Mouse (Mus musculus) midbrain, postnatal 0 days (tissue): ENCODE measurements at regions not wholly inside any gene's neighbourhood (a gene's known extent, or its start where the extent isn't known, plus 50 kb on each side); places are given as distances from the start of the nearest gene placed in this dataset.

Experiments used
- ATAC-seq: fragments of 200-750 bp; cut with Nextera tagmentation; 2 replicates; pipeline ENCODE4 v1.8.0; 2017; ENCODE audit warnings: moderate number of reproducible peaks, mild to moderate bottlenecking, moderate TSS enrichment, moderate library complexity; ENCODE audit not compliant: low FRiP score
- DNase-seq: peaks from one replicate; pipeline ENCODE4 v3.0.0-alpha.2; 2015; ENCODE audit warnings: low spot score
- H3K27ac ChIP-seq: fragments of 300-500 bp; sonication (generic); 2 replicates; pipeline ENCODE4 v1.5.1; 2014; ENCODE audit warnings: low read depth, mild to moderate bottlenecking, low read length, mixed read lengths
- H3K27me3 ChIP-seq: fragments of 300-500 bp; sonication (generic); 2 replicates; pipeline ENCODE4 v1.6.1; 2014; ENCODE audit warnings: low read length, control low read depth, mixed read lengths; ENCODE audit not compliant: insufficient read depth
- H3K36me3 ChIP-seq: fragments of 300-500 bp; sonication (generic); 2 replicates; pipeline ENCODE4 v1.6.1; 2014; ENCODE audit warnings: low read length, control low read depth, mixed read lengths; ENCODE audit not compliant: insufficient read depth
- H3K4me1 ChIP-seq: fragments of 300-500 bp; sonication (generic); 2 replicates; pipeline ENCODE4 v1.6.1; 2014; ENCODE audit warnings: mild to moderate bottlenecking, control low read depth, antibody characterized with exemption, low read length, mixed read lengths; ENCODE audit not compliant: insufficient read depth
- H3K4me2 ChIP-seq: fragments of 300-500 bp; sonication (generic); 2 replicates; pipeline ENCODE4 v1.6.1; 2014; ENCODE audit warnings: low read depth, mild to moderate bottlenecking, low read length, mixed read lengths; ENCODE audit not compliant: poor library complexity, severe bottlenecking
- H3K4me3 ChIP-seq: fragments of 300-500 bp; sonication (generic); 2 replicates; pipeline ENCODE4 v1.5.1; 2014; ENCODE audit warnings: low read depth, mild to moderate bottlenecking, low read length, moderate library complexity
- H3K9ac ChIP-seq: fragments of 300-500 bp; sonication (generic); replicated peaks from 2 replicates; pipeline ENCODE4 v1.6.1; 2014; ENCODE audit warnings: mild to moderate bottlenecking, low read length, moderate library complexity, mixed read lengths; ENCODE audit not compliant: poor library complexity, severe bottlenecking
- H3K9me3 ChIP-seq: fragments of 300-500 bp; sonication (generic); 2 replicates; pipeline ENCODE4 v1.6.1; 2016; ENCODE audit warnings: low read length, control low read depth
- CTCF ChIP-seq: IDR thresholded peaks from 2 replicates; pipeline ENCODE4 v1.5.1; 2016; ENCODE audit warnings: antibody characterized with exemption, mild to moderate bottlenecking
- WGBS: fragments of 180-500 bp; shearing (Covaris S2); extraction: QIAGEN DNeasy Blood & Tissue Kit; methylation state at CpG from one replicate; pipeline ENCODE4 v1.1.7; 2014; 5-methylcytosine and 5-hydroxymethylcytosine counted together

DNA sequence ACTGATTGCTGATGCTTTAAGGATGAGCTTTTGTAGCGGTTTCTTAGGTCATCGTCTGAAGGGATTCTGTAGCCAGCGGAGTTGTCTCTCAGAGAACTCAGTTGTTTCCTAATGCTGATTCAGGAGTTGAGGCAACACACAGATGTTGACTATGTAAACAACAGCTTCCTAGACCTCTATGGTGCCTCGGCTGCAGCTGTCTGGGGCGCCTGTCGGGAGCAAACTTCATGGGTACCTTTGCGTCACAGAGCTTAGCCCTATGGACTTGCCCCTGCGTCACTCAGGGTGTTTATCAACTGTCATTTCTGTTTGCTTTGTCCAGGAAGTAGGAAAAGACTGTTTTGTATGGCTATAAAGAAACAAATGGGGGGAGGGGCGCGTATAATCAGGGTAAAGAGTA, 120.5 kb upstream of the Slc35f3 start:
- Histone ChIP-seq H3K27ac (no peak overlapping the region), H3K36me3 (no peaks in the 10 kb centered on the region), H3K9me3 (no peaks in the 10 kb centered on the region), H3K9ac (no peak overlapping the region), H3K27me3 (no peaks in the 10 kb centered on the region), H3K4me3 (no peak overlapping the region), H3K4me1 (no peaks in the 10 kb centered on the region; the same call in 1 of the 2 replicates), H3K4me2 (no peak overlapping the region)
- 84% methylated on average over 10 of the region's 10 CpGs for WGBS
- no peak for DNase-seq
- ATAC-seq, result no peak
- TF ChIP-seq CTCF, result no peak

- Histone ChIP-seq H3K36me3 (no peaks in the 10 kb centered on the region), H3K27me3 (no peaks in the 10 kb centered on the region), H3K27ac (no peak overlapping the region), H3K9ac (no peak overlapping the region), H3K9me3 (no peaks in the 10 kb centered on the region), H3K4me2 (no peak overlapping the region), H3K4me1 (no peaks in the 10 kb centered on the region), H3K4me3 (no peak overlapping the region)
- no peak for DNase-seq
- TF ChIP-seq CTCF, result no peak
- 44% methylated on average over 5 of the region's 5 CpGs for WGBS
- no peak for ATAC-seq
Measured at GRCm38 (mm10) chr8:126188741-126189285, 109.5 kb upstream of the Slc35f3 start.

- no peaks in the 10 kb centered on the region for H3K4me1 ChIP-seq
- ATAC-seq (no peak), DNase-seq (no peak)
- no peak overlapping the region for H3K27ac ChIP-seq
- no peak overlapping the region for H3K4me2 ChIP-seq
- no peaks in the 10 kb centered on the region for H3K36me3 ChIP-seq
- no peak overlapping the region for H3K9ac ChIP-seq
- TF ChIP-seq CTCF, result no peak
- no peak overlapping the region for H3K4me3 ChIP-seq
- no peaks in the 10 kb centered on the region for H3K9me3 ChIP-seq
- WGBS, result 71% methylated on average over 2 of the region's 2 CpGs
- no peaks in the 10 kb centered on the region for H3K27me3 ChIP-seq
Measured at GRCm38 (mm10) chr8:126195616-126196015, 102.7 kb upstream of the Slc35f3 start.

DNA sequence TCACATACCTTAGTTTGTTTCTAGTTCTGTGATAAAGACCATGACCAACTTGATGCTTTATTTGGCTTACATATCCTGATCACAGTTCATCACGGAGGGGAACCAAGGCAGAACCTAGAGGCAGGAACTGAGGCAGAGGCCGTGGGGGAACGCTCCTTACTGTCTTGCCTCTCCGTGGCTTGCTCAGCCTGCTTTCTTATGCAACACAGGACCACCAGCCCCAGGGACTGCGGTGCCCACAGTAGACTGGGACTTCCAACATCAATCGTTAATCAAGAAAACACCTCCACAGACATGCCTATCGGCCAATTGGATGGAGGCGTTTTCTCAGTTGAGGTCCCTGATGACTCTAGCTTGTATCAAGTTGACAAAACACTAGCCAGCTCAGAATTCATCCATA, 87.8 kb upstream of the Slc35f3 start:
- no peak for ATAC-seq
- 87% methylated on average over 8 of the region's 8 CpGs for WGBS
- DNase-seq, result no peak

DNA sequence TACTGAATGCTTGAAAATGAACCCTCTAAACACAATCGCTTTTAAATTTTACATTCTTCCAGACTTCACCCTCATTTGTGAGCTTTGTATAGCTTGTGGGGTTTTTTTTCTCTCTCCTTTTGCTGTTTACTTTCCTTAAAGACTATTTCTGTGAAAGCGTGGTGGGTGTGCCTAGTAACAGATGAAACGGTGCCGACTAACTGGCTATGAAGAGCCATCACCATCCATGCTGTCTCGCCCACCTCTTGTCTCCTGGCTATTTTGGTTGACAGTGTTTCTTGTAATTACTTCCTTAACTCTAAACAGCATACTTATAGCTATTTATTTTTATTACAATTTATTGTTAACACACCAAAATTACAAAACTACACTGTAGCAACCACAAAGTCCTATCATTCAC, 85.6 kb upstream of the Slc35f3 start:
- TF ChIP-seq CTCF, result no peak
- Histone ChIP-seq H3K36me3 (no peaks in the 10 kb centered on the region), H3K27me3 (no peaks in the 10 kb centered on the region)

More for the DNA sequence above, 87.8 kb upstream of the Slc35f3 start:
- no peaks in the 10 kb centered on the region for H3K36me3 ChIP-seq
- no peaks in the 10 kb centered on the region for H3K9me3 ChIP-seq
- no peak overlapping the region for H3K4me2 ChIP-seq
- no peaks in the 10 kb centered on the region for H3K27me3 ChIP-seq
- no peak overlapping the region for H3K9ac ChIP-seq
- no peak overlapping the region for H3K27ac ChIP-seq
- no peak for TF ChIP-seq CTCF
- H3K4me1 ChIP-seq, result peaks cover 2% of the 10 kb centered on the region; the same call in 1 of the 2 replicates
- no peak overlapping the region for H3K4me3 ChIP-seq

GRCm38 (mm10) chr8:126214571-126214970, 83.8 kb upstream of the Slc35f3 start:
- peak; percentile 6 for DNase-seq
- Histone ChIP-seq H3K9me3 (no peaks in the 10 kb centered on the region), H3K4me1 (no peaks in the 10 kb centered on the region), H3K4me3 (no peak overlapping the region), H3K27ac (no peak overlapping the region), H3K27me3 (no peaks in the 10 kb centered on the region), H3K4me2 (no peak overlapping the region), H3K36me3 (no peaks in the 10 kb centered on the region), H3K9ac (no peak overlapping the region)
- no peak for ATAC-seq
- 17% methylated on average over 1 of the region's 1 CpGs for WGBS
- TF ChIP-seq CTCF, result no peak

More for the DNA sequence above, 85.6 kb upstream of the Slc35f3 start:
- Histone ChIP-seq H3K9ac (no peak overlapping the region), H3K4me3 (no peak overlapping the region), H3K27ac (no peak overlapping the region), H3K4me2 (no peak overlapping the region), H3K4me1 (peaks cover 2% of the 10 kb centered on the region; the same call in 1 of the 2 replicates), H3K9me3 (no peaks in the 10 kb centered on the region)
- WGBS, result 94% methylated on average over 5 of the region's 5 CpGs
- ATAC-seq, result no peak
- no peak for DNase-seq
